Mouse (Mus musculus): ENCODE measurements at regions not wholly inside any gene's neighbourhood (a gene's known extent, or its start where the extent isn't known, plus 50 kb on each side); places are given as distances from the start of the nearest gene placed in this dataset.

DNA sequence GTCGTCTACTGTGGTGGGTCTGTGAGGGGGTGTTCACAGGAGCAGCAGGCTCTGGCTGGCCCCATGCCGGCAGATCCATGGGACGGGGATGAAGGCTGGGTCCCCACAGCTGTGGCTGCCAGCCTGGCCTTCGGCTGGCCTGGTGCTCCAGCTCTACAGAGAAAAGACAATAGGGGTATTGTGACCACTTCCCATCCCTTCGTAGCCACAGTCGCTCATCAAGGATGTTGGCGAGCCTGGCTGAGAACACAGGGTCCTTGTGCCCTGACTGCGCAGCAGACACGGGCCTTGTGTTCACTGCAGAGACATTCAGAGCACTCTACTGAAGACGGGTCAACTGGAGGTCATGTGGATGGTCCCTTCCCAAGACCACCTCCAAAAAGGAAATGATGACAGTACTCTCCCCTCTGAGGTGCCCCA, 102.4 kb upstream of the 1700021F07Rik start:
- no peaks in the 10 kb centered on the region for H3K36me3 ChIP-seq (ENCODE audit: control insufficient read depth, insufficient read depth, low read length, poor library complexity, severe bottlenecking)
- no peaks in the 10 kb centered on the region for H3K27me3 ChIP-seq (ENCODE audit: control insufficient read depth, insufficient read depth, low read length, poor library complexity, severe bottlenecking)
- DNase-seq (ENCODE audit: low read depth, low spot score) = no peak

- Histone ChIP-seq H3K27me3 (ENCODE audit: control insufficient read depth, insufficient read depth, low read length, poor library complexity, severe bottlenecking) (no peaks in the 10 kb centered on the region), H3K36me3 (ENCODE audit: control insufficient read depth, insufficient read depth, low read length, poor library complexity, severe bottlenecking) (no peaks in the 10 kb centered on the region)
- no peak for DNase-seq (ENCODE audit: low read depth, low spot score)
Observed at GRCm38 (mm10) chr2:173420481-173420880, 101.9 kb upstream of the 1700021F07Rik start.

DNA sequence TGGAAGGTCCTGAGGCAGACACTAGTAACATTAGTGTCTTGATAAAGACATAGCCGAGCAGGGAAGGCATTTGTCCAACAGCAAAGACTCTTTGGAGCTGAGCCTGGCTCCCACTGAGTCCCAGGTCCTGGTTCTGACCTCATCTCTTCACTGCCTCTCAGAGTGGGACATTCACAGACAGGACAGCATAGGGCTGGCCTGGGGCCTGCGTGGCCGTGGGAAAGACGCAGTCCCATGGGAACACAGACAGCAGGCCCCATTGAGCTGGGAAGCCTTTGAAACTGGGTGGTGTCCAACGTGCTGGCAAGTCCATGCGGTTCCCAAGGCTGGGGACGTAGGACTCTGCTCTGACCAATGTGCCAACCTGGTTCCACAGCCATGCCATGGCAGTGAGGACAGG, 97.5 kb upstream of the 1700021F07Rik start:
- DNase-seq (ENCODE audit: low read depth, low spot score) = no peak
- H3K36me3 ChIP-seq (ENCODE audit: control insufficient read depth, insufficient read depth, low read length, poor library complexity, severe bottlenecking) = no peaks in the 10 kb centered on the region

DNA sequence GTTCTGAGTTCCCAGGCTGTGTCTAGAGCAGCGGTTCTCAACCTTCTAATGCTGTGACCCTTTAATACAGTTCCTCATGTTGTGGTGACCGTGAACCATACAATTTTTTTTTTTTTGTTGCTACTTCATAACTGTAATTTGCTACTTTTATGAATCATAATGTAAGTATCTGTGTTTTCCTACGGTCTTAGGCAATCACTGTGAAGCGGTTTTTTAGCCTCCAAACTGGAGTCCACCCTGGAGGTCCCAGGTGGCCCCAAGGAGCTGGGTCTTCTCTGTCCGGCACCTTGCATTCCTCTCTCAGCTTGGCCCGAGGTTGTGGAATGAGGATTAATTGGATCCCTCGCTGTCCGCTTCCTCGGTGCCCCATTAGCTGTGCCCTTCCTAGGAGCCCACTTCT, 96.6 kb upstream of the 1700021F07Rik start:
- no peak for DNase-seq (ENCODE audit: low read depth, low spot score)
- Histone ChIP-seq H3K27me3 (ENCODE audit: control insufficient read depth, insufficient read depth, low read length, poor library complexity, severe bottlenecking) (no peaks in the 10 kb centered on the region), H3K36me3 (ENCODE audit: control insufficient read depth, insufficient read depth, low read length, poor library complexity, severe bottlenecking) (no peaks in the 10 kb centered on the region)

More for the DNA sequence above, 97.5 kb upstream of the 1700021F07Rik start:
- H3K27me3 ChIP-seq (ENCODE audit: control insufficient read depth, insufficient read depth, low read length, poor library complexity, severe bottlenecking) = no peaks in the 10 kb centered on the region

DNA sequence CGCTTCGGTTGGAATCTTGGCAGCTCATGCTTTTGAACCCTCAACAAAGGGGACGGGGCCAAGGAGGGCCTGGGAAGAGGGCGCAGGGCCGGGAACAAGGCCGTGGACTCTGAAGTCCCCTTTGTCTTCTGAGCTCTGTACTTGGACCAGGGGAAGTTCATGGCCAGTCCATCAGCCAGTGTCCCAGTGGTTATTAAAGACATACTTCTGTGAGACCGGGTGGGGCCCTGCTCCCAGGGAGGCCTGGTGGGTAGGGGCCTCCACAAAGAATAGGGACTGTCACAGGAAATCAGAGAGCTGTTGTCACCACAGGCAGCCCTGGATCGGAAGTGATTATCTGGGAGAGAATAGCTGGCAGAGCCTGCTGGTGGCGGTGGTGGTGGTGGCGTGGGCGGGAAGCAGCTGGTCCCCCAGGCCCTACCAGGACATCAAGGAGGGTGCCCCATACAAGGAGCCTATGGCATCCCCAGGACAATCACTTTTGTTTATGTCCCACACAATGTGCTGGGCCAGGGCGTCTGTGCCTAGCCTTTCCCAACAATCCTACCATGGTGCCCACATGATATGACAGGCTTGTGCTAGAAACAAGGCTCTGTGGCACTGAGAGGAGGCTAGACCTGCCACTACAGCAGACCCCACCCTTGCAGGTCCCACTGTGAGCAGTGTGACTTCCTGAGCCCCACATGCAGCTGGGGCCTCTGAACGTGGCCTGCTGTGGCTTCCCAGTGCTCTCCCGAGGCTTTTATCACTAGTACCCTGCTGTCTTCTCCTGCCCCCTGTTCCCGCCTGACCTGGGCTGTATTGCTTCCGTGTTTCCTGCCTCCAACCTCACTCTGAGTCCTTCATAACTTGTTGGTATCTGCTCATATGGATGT, 96.0 kb upstream of the 1700021F07Rik start:
- no peaks in the 10 kb centered on the region for H3K36me3 ChIP-seq (ENCODE audit: control insufficient read depth, insufficient read depth, low read length, poor library complexity, severe bottlenecking)
- H3K27me3 ChIP-seq (ENCODE audit: control insufficient read depth, insufficient read depth, low read length, poor library complexity, severe bottlenecking) = no peaks in the 10 kb centered on the region
- no peak for DNase-seq (ENCODE audit: low read depth, low spot score)

- Histone ChIP-seq H3K27me3 (ENCODE audit: control insufficient read depth, insufficient read depth, low read length, poor library complexity, severe bottlenecking) (no peaks in the 10 kb centered on the region), H3K36me3 (ENCODE audit: control insufficient read depth, insufficient read depth, low read length, poor library complexity, severe bottlenecking) (no peaks in the 10 kb centered on the region)
Observed at GRCm38 (mm10) chr2:173427888-173428450, 94.4 kb upstream of the 1700021F07Rik start.

DNA sequence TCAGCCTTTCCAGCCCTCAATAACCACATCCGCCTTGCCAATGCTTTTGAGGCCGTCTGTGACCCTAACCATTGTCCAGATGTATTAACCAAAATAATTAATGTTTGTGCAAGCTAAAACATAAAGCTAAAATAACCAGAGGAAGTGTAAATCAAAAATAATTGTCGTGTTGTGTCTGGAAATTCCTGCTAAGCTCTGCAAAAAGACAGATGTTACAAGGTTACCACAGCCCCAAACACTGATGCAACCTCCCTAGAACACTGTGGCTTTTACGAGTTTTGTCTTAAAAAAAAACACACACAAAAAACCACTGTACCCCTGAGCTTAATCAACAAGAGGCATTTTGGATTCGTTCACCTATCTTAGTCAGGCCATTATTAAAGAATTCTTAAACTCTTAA, 90.5 kb upstream of the 1700021F07Rik start:
- H3K27me3 ChIP-seq (ENCODE audit: control insufficient read depth, insufficient read depth, low read length, poor library complexity, severe bottlenecking) = no peaks in the 10 kb centered on the region
- DNase-seq (ENCODE audit: low read depth, low spot score) = no peak
- no peaks in the 10 kb centered on the region for H3K36me3 ChIP-seq (ENCODE audit: control insufficient read depth, insufficient read depth, low read length, poor library complexity, severe bottlenecking)

More at GRCm38 (mm10) chr2:173427888-173428450, 94.4 kb upstream of the 1700021F07Rik start:
- DNase-seq (ENCODE audit: low read depth, low spot score) = no peak

DNA sequence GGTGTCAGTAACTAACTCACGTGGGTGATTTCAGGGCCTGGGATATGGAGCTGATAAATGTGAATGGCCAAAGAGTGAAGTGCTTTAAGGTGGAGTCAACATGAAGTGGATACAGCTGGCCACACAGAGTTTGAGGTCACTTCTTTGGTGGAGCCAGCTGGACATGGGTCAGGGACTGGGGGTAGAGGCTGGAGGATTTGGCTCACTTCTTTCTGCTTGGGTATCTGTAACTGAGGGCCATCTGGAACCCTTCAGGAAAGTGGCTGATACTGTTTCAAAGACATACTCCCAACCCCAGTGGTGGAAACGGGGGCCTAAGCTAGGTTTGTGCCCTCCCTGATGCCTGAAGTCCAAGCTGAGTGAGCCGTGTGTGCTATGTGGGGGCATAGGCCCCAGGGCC, 90.1 kb upstream of the 1700021F07Rik start:
- Histone ChIP-seq H3K27me3 (ENCODE audit: control insufficient read depth, insufficient read depth, low read length, poor library complexity, severe bottlenecking) (no peaks in the 10 kb centered on the region), H3K36me3 (ENCODE audit: control insufficient read depth, insufficient read depth, low read length, poor library complexity, severe bottlenecking) (no peaks in the 10 kb centered on the region)
- DNase-seq (ENCODE audit: low read depth, low spot score) = no peak

GRCm38 (mm10) chr2:173432886-173433624, 89.3 kb upstream of the 1700021F07Rik start:
- Histone ChIP-seq H3K27me3 (ENCODE audit: control insufficient read depth, insufficient read depth, low read length, poor library complexity, severe bottlenecking) (no peaks in the 10 kb centered on the region), H3K36me3 (ENCODE audit: control insufficient read depth, insufficient read depth, low read length, poor library complexity, severe bottlenecking) (no peaks in the 10 kb centered on the region)
- DNase-seq (ENCODE audit: low read depth, low spot score) = no peak

DNA sequence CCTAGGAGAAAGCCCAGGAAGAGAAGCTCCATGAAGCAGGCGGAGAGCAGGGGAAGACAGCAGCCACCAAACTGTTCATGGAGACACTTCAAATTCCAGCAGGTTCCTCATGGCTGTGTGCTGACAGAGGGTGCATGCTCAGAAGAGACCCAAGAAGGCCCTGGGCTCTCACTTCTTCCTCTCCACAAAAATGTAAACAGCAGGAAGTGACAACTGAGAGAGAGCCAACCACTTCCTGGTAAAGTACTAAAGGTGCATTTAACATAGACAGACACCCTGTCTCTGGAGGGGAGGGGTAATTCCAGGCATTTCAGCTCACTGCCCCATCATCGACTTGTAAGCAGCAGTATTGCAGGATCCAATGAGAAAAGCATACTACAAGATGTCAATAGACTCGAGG, 85.8 kb upstream of the 1700021F07Rik start:
- Histone ChIP-seq H3K27me3 (ENCODE audit: control insufficient read depth, insufficient read depth, low read length, poor library complexity, severe bottlenecking) (no peaks in the 10 kb centered on the region), H3K36me3 (ENCODE audit: control insufficient read depth, insufficient read depth, low read length, poor library complexity, severe bottlenecking) (no peaks in the 10 kb centered on the region)
- DNase-seq (ENCODE audit: low read depth, low spot score) = peak; percentile 59

DNA sequence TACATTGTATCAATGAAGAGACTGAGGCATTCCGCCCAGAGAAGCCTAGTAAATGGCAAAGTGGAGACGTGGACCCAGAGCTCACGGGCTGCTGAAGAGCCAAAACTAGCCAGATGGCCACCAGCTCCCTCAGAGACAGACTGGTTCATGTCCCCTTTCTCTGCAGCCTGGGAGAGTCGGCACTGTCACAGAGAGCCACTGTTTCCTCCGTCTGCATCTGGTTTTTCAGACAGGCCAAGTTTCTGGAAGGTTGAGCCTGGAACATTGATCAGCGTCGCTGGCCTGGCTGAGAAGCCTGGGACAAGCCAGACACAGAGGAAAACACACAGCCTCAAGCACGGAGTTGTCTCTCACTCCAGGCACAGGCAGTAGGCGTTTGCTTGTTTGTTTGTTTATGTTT, 83.4 kb upstream of the 1700021F07Rik start:
- Histone ChIP-seq H3K27me3 (ENCODE audit: control insufficient read depth, insufficient read depth, low read length, poor library complexity, severe bottlenecking) (no peaks in the 10 kb centered on the region), H3K36me3 (ENCODE audit: control insufficient read depth, insufficient read depth, low read length, poor library complexity, severe bottlenecking) (no peaks in the 10 kb centered on the region)
- no peak for DNase-seq (ENCODE audit: low read depth, low spot score)

GRCm38 (mm10) chr2:173442056-173442455, 80.3 kb upstream of the 1700021F07Rik start:
- no peak for DNase-seq (ENCODE audit: low read depth, low spot score)
- H3K27me3 ChIP-seq (ENCODE audit: control insufficient read depth, insufficient read depth, low read length, poor library complexity, severe bottlenecking) = no peaks in the 10 kb centered on the region

GRCm38 (mm10) chr2:173443262-173443661, 79.1 kb upstream of the 1700021F07Rik start:
- Histone ChIP-seq H3K27me3 (ENCODE audit: control insufficient read depth, insufficient read depth, low read length, poor library complexity, severe bottlenecking) (no peaks in the 10 kb centered on the region), H3K36me3 (ENCODE audit: control insufficient read depth, insufficient read depth, low read length, poor library complexity, severe bottlenecking) (no peaks in the 10 kb centered on the region)
- DNase-seq (ENCODE audit: low read depth, low spot score) = no peak

More at GRCm38 (mm10) chr2:173442056-173442455, 80.3 kb upstream of the 1700021F07Rik start:
- H3K36me3 ChIP-seq (ENCODE audit: control insufficient read depth, insufficient read depth, low read length, poor library complexity, severe bottlenecking) = no peaks in the 10 kb centered on the region

GRCm38 (mm10) chr2:173444386-173444785, 78.0 kb upstream of the 1700021F07Rik start:
- Histone ChIP-seq H3K27me3 (ENCODE audit: control insufficient read depth, insufficient read depth, low read length, poor library complexity, severe bottlenecking) (no peaks in the 10 kb centered on the region), H3K36me3 (ENCODE audit: control insufficient read depth, insufficient read depth, low read length, poor library complexity, severe bottlenecking) (no peaks in the 10 kb centered on the region)
- DNase-seq (ENCODE audit: low read depth, low spot score) = no peak

DNA sequence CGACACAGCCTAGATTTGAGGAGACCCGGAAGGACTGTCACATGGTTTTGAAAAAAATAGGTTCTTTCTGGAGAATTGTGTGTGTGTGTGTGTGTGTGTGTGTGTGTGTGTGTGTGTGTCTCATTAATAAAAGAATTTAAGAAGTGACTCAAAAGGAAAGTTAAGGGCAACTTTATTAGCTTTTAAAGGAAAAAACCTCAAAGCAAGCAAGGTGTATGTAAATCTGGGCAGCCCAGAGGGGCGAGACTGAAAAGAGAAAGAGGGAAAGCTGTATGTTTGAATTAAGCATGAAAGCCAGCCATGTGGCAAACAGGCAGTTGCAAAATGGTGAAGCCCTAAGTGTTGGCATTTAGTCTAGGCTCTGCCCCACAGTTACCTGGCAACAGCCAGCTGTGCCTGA, 77.3 kb upstream of the 1700021F07Rik start:
- no peaks in the 10 kb centered on the region for H3K27me3 ChIP-seq (ENCODE audit: control insufficient read depth, insufficient read depth, low read length, poor library complexity, severe bottlenecking)
- H3K36me3 ChIP-seq (ENCODE audit: control insufficient read depth, insufficient read depth, low read length, poor library complexity, severe bottlenecking) = no peaks in the 10 kb centered on the region
- DNase-seq (ENCODE audit: low read depth, low spot score) = no peak
